Mouse (Mus musculus): Measurements from ENCODE around the gene Pramel7. TPM values are rescaled to one million over a fixed set of nuclear protein-coding genes. Genes with fewer than 3 reads are reported as not detected.

The Pramel7 gene
- polyA plus RNA-seq, 1 experiment from 2014 or later, result not detected

DNA sequence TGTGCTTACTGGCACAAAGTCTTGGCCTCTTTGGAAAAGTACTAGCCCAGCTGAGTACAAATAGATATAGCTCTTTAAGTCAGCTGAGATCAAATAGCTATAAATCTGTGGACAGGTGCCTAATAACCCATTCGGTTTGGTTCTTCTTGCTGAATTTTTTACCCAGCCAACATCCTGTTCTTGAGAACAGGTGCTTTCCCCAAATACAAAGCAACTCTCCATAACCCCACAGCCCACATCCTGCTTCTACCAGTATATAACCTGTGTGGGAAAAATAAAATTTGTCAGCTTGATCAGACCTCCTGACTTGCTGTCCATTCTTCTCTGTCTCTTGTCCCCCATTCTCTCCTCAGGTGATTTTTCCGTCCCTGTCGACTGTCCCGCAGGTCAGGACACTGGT is 35.1 kb downstream of the Pramel7 start:
- Histone ChIP-seq H3K27me3 (replicated peaks) (no peaks in the 10 kb centered on the region), H3K4me1 (replicated peaks) (no peaks in the 10 kb centered on the region), H3K9me3 (no peaks in the 10 kb centered on the region), H3K4me2 (replicated peaks) (no peak overlapping the region), H3K27ac (no peak overlapping the region), H3K9ac (no peak overlapping the region), H3K4me3 (replicated peaks) (no peak overlapping the region), H3K36me3 (no peaks in the 10 kb centered on the region)
- WGBS, result 91% methylated on average over 4 of the region's 4 CpGs
- no peak for ATAC-seq

DNA sequence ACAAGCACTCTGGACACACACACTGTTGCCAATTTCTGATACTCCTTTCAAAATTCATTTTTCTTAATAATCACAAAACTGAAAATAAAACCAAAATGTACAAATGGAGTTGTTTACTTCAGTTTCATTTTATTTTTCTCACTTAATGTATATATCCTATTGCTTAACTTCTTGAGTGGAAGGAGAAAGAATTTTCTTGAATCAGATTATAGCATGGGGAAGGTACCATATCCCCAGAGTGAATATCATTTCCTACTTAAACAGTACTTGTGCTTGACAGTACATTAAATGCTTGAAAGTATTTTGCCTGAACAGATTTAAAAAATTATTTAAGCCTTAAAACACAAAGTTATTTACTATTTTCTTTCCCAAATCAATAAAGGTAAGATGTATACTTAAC is 43.2 kb downstream of the Pramel7 start, which contains the start of gene Olfr1126:
Gene Olfr1126, plus strand, starts transcription at position 301 of the 400 bp plus-strand sequence.
- Histone ChIP-seq H3K4me3 (replicated peaks) (no peak within 1 kb of the TSS), H3K27ac (no peak within 1 kb of the TSS), H3K4me1 (replicated peaks) (no peaks in the 10 kb centered on the region), H3K4me2 (replicated peaks) (no peak within 1 kb of the TSS), H3K36me3 (no peaks in the 10 kb centered on the region), H3K9ac (no peak within 1 kb of the TSS), H3K9me3 (no peaks in the 10 kb centered on the region), H3K27me3 (replicated peaks) (no peaks in the 10 kb centered on the region)
- ATAC-seq, result no peak

Other genes with a start within 250 kb of the Pramel7 start
- gene Olfr1115, start 249.1 kb downstream of the Pramel7 start, polyA plus RNA-seq (2015; fragmentation: Nextera tagmentation; extraction: Ambion mirVana), result not detected in 2 replicates
- gene Olfr1116, start 229.6 kb downstream of the Pramel7 start, polyA plus RNA-seq (2015; fragmentation: Nextera tagmentation; extraction: Ambion mirVana), result not detected in 2 replicates
- not detected in 2 replicates for gene Olfr1118, start 189.5 kb downstream of the Pramel7 start, polyA plus RNA-seq (2015; fragmentation: Nextera tagmentation; extraction: Ambion mirVana)
- not detected in 2 replicates for gene Olfr1120, start 142.3 kb downstream of the Pramel7 start, polyA plus RNA-seq (2015; fragmentation: Nextera tagmentation; extraction: Ambion mirVana)
- not detected in 2 replicates for gene Olfr1121, start 127.2 kb downstream of the Pramel7 start, polyA plus RNA-seq (2015; fragmentation: Nextera tagmentation; extraction: Ambion mirVana)
- not detected in 2 replicates for gene Olfr1122, start 111.2 kb downstream of the Pramel7 start, polyA plus RNA-seq (2015; fragmentation: Nextera tagmentation; extraction: Ambion mirVana)
- not detected in 2 replicates for gene Olfr1123, start 80.5 kb downstream of the Pramel7 start, polyA plus RNA-seq (2015; fragmentation: Nextera tagmentation; extraction: Ambion mirVana)
- 0.09 TPM in 1 of 2 replicates, not detected in the other for gene Olfr1124, start 66.8 kb downstream of the Pramel7 start, polyA plus RNA-seq (2015; fragmentation: Nextera tagmentation; extraction: Ambion mirVana)
- gene Olfr1126, start 43.1 kb downstream of the Pramel7 start, polyA plus RNA-seq (2015; fragmentation: Nextera tagmentation; extraction: Ambion mirVana), result not detected in 2 replicates
- gene Pramel6, start 9.5 kb upstream of the Pramel7 start, polyA plus RNA-seq (2015; fragmentation: Nextera tagmentation; extraction: Ambion mirVana), result not detected in 2 replicates
- not detected in 2 replicates for gene Olfr153, start 34.7 kb upstream of the Pramel7 start, polyA plus RNA-seq (2015; fragmentation: Nextera tagmentation; extraction: Ambion mirVana)
- gene Olfr1128, start 48.4 kb upstream of the Pramel7 start, polyA plus RNA-seq (2015; fragmentation: Nextera tagmentation; extraction: Ambion mirVana), result not detected in 2 replicates
- gene Olfr1129, start 76.8 kb upstream of the Pramel7 start, polyA plus RNA-seq (2015; fragmentation: Nextera tagmentation; extraction: Ambion mirVana), result not detected in 2 replicates
- not detected in 2 replicates for gene Olfr1130, start 109.1 kb upstream of the Pramel7 start, polyA plus RNA-seq (2015; fragmentation: Nextera tagmentation; extraction: Ambion mirVana)
- not detected in 2 replicates for gene Olfr1131, start 130.0 kb upstream of the Pramel7 start, polyA plus RNA-seq (2015; fragmentation: Nextera tagmentation; extraction: Ambion mirVana)
- not detected in 2 replicates for gene Olfr1132, start 140.4 kb upstream of the Pramel7 start, polyA plus RNA-seq (2015; fragmentation: Nextera tagmentation; extraction: Ambion mirVana)
- not detected in 2 replicates for gene Olfr1133, start 150.3 kb upstream of the Pramel7 start, polyA plus RNA-seq (2015; fragmentation: Nextera tagmentation; extraction: Ambion mirVana)
- gene Olfr1134, start 161.4 kb upstream of the Pramel7 start, polyA plus RNA-seq (2015; fragmentation: Nextera tagmentation; extraction: Ambion mirVana), result not detected in 2 replicates
- gene Olfr1135, start 176.6 kb upstream of the Pramel7 start, polyA plus RNA-seq (2015; fragmentation: Nextera tagmentation; extraction: Ambion mirVana), result not detected in 2 replicates
- gene Olfr1136, start 196.9 kb upstream of the Pramel7 start, polyA plus RNA-seq (2015; fragmentation: Nextera tagmentation; extraction: Ambion mirVana), result not detected in 2 replicates
- gene Olfr1137, start 216.1 kb upstream of the Pramel7 start, polyA plus RNA-seq (2015; fragmentation: Nextera tagmentation; extraction: Ambion mirVana), result not detected in 2 replicates
- gene Olfr1138, start 242.9 kb upstream of the Pramel7 start, polyA plus RNA-seq (2015; fragmentation: Nextera tagmentation; extraction: Ambion mirVana), result not detected in 2 replicates
- gene Olfr1140, start 246.7 kb upstream of the Pramel7 start, polyA plus RNA-seq (2015; fragmentation: Nextera tagmentation; extraction: Ambion mirVana), result not detected in 2 replicates

Measured in intestine, embryonic 15.5 days (tissue).